Mouse (Mus musculus) ES-E14 (cell line): ENCODE measurements around the gene Anxa6.
A peak's percentile ranks its signal among the peaks of the same experiment; 100 is the strongest.

Experiments used
- CHD2 ChIP-seq: IDR thresholded peaks from 2 replicates; pipeline ENCODE4 v1.6.1; 2014; ENCODE audit warnings: mild to moderate bottlenecking, low read depth, low read length, inconsistent platforms
- HCFC1 ChIP-seq: IDR thresholded peaks from 2 replicates; pipeline ENCODE4 v1.6.1; 2012; ENCODE audit warnings: low read length, inconsistent platforms, borderline replicate concordance; ENCODE audit not compliant: insufficient read depth
- MAFK ChIP-seq: IDR thresholded peaks from 2 replicates; pipeline ENCODE4 v1.6.1; 2014; ENCODE audit warnings: mild to moderate bottlenecking, low read depth, low read length, inconsistent platforms; ENCODE audit not compliant: insufficient read depth
- ZC3H11A ChIP-seq: IDR thresholded peaks from 2 replicates; pipeline ENCODE4 v1.6.1; 2012; ENCODE audit warnings: low read depth, mild to moderate bottlenecking, inconsistent platforms, low read length, borderline replicate concordance
- ZNF384 ChIP-seq: IDR thresholded peaks from 2 replicates; pipeline ENCODE4 v1.6.1; 2012; ENCODE audit warnings: low read depth, low read length, inconsistent platforms

- TF ChIP-seq HCFC1 (no peak), ZC3H11A (no peak), ZNF384 (no peak), CHD2 (no peak), MAFK (peak; percentile 71)
These were observed 97.0 kb downstream of the Anxa6 start for GRCm38 (mm10) chr11:54936035-54936770.
